Mouse (Mus musculus) G1E (cell line): ENCODE data around the gene Neb.

Experiments used
- CTCF ChIP-seq: IDR thresholded peaks from 2 replicates; pipeline ENCODE4 v1.5.1; 2012; ENCODE audit warnings: low read depth, low read length, inconsistent platforms, mixed read lengths
- GATA1 ChIP-seq: IDR thresholded peaks from 2 replicates; pipeline ENCODE4 v1.6.1; 2012; ENCODE audit warnings: borderline replicate concordance, low read length, inconsistent platforms, mixed read lengths
- GATA2 ChIP-seq: IDR thresholded peaks from 2 replicates; pipeline ENCODE4 v1.6.1; 2012; ENCODE audit warnings: low read depth, low read length, inconsistent platforms, borderline replicate concordance
- POLR2AphosphoS5 ChIP-seq: IDR thresholded peaks from 2 replicates; pipeline ENCODE4 v1.6.1; 2012; ENCODE audit warnings: low read depth, low read length, inconsistent platforms; ENCODE audit not compliant: insufficient replicate concordance
- TAL1 ChIP-seq: conservative IDR thresholded peaks from 2 replicates; pipeline ENCODE4 v1.6.1; 2012; ENCODE audit warnings: low read depth, low read length, inconsistent platforms, mixed read lengths

DNA sequence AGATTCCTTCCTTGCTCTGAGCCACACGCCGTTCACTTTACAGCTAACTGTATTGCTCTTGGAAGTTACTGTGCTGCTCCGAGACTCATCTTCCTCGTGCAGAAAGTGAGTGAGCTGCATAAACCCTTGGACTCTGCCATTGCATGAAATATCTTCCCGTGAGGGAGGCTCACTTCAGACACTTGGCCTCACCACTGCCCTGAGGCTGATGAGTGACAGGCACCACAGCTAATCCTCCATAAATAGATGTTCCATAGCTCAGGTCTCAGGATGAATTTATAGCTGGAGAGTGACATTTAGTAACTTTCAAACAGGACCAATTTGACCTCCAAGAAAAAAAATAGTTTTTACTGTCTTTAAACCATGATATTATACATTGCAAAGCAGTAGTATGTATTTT is 20.1 kb downstream of the Neb start:
- no peak for TF ChIP-seq CTCF
- no peak for TF ChIP-seq TAL1
- TF ChIP-seq POLR2AphosphoS5, result no peak
- no peak for TF ChIP-seq GATA1
- no peak for TF ChIP-seq GATA2
